Mouse (Mus musculus) thymus, postnatal 25 days (tissue): ENCODE data around the gene Ppp2r3a.
A peak's percentile ranks its signal among the peaks of the same experiment; 100 is the strongest.

Experiments used
- DNase-seq: peaks from one replicate; pipeline ENCODE4 v3.0.0; 2022

The Ppp2r3a gene

DNA sequence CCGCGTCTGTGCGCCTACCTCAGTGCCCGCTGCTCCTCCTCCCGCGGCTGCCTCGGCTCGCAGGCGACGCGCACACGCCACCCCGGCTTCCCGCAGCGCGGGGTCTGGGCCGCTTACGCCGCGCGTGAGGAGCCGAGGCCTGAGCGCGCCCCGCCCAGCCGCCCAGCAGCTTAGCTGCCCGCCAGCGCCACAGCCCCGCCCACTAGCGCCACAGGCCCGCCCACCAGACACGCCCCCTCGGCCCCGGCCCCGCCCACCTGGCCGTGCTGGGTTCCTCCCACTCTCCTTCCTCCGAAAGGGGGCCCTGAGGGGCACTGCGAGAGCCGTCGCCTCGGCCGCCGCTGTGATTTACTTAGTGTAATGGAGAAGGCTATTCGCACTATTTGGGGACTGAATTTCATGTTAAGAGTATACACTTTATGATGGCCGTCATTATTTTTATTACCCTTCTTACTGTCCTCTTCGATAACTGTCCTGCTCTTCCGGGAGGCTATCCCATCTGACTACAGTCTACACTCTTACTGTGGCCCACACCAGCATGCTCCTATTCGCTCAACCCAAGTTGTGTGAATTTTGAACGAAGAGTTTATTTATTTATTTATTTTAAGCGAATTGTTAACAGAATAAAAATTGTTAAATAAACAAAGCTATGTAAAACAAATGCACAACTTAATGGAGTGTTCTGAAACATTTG is at the start of gene Ppp2r3a:
Gene Ppp2r3a, minus strand, starts transcription at position 152 of the 694 bp plus-strand sequence.
- DNase-seq = peak; percentile 97

DNA sequence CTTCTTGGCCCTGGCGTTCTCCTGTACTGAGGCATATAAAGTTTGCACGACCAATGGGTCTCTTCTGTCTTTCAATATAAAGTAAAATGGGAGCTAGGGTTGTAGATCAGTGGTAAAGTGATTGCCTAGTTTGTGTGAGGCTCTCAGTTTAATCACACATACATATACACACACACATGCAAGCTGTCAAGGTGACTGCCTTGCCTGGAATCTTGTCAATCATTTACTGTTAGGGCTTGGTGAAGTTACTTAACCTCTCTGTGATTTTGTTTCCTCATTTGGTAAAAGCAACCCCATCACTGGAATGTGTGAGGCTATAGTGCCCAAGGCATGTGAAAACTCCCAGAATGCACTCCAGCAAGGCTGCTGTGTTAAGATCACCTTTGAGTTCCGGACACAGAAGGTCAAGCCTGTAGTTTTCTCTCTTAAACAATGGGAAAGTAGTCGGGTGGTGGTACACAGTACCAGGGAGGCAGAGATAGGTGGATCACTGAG is 48.9 kb upstream of the Ppp2r3a start:
- no peak for DNase-seq

DNA sequence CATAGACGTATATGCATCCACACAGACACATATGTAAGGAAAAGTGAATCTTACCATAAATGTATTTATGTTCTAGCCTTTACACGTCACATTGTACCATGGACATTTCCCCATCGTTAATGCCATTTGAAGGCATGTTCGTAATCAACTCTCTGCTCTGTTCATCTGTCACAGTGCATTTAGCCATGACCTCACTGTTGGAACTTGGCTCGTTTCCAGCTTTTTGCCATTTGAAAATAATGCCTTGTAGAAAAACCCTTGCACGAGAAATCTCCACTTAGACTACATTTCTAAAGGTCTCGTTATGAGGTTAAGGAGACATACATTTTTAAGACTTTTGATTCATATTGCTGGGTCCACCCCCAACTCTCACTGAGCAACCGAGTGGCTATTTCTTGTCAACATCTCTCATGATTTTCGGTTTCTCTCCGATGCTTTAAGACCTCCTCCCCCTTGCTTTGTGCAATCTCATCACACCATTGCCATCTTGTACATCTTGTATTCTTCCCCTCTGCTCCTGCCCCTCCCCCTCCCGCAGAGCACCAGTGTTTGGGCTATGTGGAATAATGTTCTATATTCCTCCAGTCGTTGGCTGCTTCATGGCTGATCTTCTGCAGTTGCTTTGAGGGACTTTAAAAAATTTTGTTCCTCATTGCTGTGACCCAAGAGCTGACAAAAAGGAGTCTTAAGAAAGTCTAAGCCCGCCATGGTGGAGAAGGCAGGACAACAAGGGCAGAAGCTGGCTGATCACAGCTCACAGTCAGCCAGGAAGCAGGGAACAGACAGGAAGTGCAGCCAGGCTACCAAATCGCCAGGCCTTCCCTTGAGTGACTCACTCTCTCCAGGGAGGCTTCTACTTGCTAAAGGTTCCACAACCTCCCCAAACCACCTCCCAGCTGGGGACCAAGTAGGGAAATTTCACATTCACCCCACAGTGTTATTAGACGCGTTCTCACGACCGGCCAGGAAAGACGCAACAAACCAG is 40.4 kb upstream of the Ppp2r3a start:
- no peak for DNase-seq

- DNase-seq = no peak
Observed at GRCm38 (mm10) chr9:101290876-101291275, 39.3 kb upstream of the Ppp2r3a start.

- DNase-seq = no peak
Observed at GRCm38 (mm10) chr9:101289750-101290149, 38.2 kb upstream of the Ppp2r3a start.

- DNase-seq = no peak
Observed at GRCm38 (mm10) chr9:101288901-101289647, 37.5 kb upstream of the Ppp2r3a start.

GRCm38 (mm10) chr9:101286766-101287165 is 35.2 kb upstream of the Ppp2r3a start:
- no peak for DNase-seq

- no peak for DNase-seq
Observed at GRCm38 (mm10) chr9:101284049-101284448, 32.5 kb upstream of the Ppp2r3a start.

DNA sequence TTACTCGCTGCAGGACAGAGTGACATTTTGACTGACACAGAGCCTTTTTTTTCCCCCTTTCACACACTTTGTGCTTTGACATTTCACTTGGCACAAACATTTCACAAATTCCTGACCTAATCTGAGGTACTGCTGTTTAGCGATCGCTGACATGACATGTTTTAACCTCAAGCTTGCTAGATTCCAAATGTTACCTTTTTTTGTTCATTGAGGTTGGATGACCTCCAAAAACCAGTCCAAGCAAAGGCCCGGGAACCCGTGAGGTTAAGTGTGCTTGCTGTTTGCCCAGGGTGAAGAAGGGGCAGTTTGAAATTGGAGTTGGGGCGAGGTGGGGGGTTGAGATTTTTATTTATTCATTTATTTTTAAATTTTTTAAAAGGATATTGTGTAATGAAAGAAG is 31.1 kb upstream of the Ppp2r3a start:
- no peak for DNase-seq

DNA sequence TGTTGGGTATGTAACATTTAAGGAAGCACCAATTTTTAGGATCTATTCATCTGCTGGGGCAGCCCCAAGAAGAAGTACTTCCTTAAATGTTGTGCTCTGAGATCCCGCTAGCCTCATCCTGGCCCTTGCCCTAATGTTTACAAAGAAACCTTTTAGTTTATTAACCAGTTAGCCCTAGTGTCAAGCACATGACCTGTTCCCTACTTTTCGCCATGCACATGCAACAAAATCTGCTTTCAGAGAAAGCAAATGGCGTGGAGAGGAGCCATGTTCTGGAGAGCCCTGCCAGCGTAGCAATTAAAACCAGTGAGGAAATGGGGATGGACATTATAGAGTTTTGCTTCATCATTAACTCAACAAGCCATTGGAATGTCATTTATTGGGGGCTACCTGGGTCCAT is 30.3 kb upstream of the Ppp2r3a start:
- DNase-seq = no peak

DNA sequence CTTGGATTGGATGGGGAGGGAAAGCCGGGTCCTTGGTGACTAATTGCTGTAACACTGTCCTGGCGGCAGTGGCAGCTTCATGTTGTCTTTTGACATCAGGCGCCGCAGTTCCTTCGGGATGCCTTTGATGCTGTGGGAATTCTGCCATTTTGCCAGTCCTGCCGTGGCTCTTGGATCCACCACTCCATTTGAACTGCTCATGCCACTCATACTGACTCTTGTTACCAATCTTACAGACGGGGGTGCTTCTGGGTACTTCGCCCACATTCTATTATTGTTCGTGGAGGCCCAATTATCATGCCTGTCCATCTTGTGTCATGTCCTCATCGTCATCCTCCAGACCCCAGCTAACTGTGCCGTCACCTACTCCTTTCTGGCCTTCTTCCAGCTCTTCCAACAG is 29.7 kb upstream of the Ppp2r3a start:
- DNase-seq = no peak

GRCm38 (mm10) chr9:101280867-101281266 is 29.3 kb upstream of the Ppp2r3a start:
- no peak for DNase-seq

GRCm38 (mm10) chr9:101280211-101280610 is 28.6 kb upstream of the Ppp2r3a start:
- DNase-seq = no peak

GRCm38 (mm10) chr9:101272715-101273114 is 21.1 kb upstream of the Ppp2r3a start:
- DNase-seq = no peak

- no peak for DNase-seq
Observed at GRCm38 (mm10) chr9:101270020-101270419, 18.4 kb upstream of the Ppp2r3a start.

- DNase-seq = no peak
Observed at GRCm38 (mm10) chr9:101266043-101266442, 14.4 kb upstream of the Ppp2r3a start.

GRCm38 (mm10) chr9:101265546-101265945 is 14.0 kb upstream of the Ppp2r3a start:
- no peak for DNase-seq

- no peak for DNase-seq
Observed at GRCm38 (mm10) chr9:101262815-101263214, 11.2 kb upstream of the Ppp2r3a start.

DNA sequence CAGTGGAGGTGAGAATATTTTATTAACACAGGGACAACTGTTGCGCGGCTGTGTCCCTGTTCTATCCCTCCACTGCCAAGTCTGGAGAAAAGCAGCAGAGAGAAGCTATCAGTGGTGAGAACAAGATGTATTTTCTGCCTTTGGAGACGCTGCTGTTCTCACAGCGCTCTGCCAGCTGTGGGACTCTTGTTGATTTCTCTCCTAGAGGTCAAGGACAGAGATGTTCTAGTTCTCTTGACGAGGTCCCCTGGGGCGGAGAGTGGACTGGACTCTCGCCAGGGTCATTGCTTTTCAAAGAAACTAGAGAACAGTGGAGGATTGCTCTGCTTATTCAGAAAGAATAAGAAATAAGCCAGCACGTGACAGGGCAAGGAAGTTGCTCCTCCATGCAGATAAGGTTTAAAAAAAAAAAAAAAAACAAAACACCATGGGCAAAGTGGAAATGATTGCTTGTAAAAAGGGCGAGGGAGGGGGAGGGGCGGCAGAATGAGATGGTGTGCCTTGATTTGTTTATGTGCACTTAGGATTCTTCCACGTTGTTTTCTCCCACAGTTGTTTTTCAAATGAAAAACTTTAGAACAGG is 10.5 kb upstream of the Ppp2r3a start:
- no peak for DNase-seq

DNA sequence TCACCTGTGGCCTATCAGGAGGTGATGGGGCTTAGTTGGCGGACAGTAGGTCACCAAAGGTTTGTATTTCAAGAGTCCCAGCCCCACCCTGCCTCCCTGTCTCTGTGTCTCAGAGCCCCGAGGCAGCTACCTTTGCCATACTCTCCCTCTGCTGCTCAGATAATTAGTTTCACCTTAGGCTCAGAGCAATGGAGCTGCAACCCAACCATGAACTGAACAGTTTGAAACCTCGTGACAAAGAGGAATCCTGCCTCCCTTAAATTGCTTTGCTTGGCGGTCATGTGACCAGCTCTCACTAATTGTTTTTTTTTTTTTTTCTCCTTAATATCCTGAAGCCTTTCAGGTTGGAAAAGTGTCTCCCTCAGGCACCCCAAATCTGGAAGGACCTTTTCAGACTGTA is 9.8 kb upstream of the Ppp2r3a start:
- no peak for DNase-seq

DNA sequence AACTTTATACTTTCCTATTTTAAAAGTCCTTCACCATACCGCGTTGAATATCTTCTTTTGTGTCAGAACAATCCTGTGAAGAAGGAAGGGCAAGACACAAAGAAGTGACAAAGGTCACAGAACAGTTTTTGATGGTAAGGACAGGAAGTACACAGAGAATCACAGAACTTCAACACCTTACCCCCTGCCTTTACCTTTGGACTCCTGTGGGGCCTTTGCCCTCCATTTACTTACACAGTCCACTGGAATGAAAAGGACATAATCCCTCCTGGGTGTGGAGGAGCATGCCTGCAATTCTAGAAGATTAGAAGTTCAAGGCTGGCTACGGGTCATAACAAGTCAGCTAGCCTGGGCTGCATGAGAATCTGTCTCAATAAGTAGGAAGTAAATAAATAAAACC is 1.5 kb upstream of the Ppp2r3a start:
- DNase-seq = no peak

GRCm38 (mm10) chr9:101252541-101252940 is 946 bp upstream of the Ppp2r3a start:
- DNase-seq = no peak
